Mouse (Mus musculus) kidney, postnatal 4 days (tissue): Measurements from ENCODE around the gene Nrg4.

Experiments
- DNase-seq, 2 experiments: peaks; one replicate each; pipeline ENCODE4 v3.0.0; 2021; ENCODE audit warnings: mixed read lengths in 2 of 2

Nrg4 gene

GRCm38 (mm10) chr9:55208790-55209481 lies 117.7 kb downstream of the Nrg4 start, which contains the start of gene Fbxo22:
Fbxo22 (plus strand) TSS chr9:55208925.
- peak; percentile 91 to 95 for DNase-seq

DNA sequence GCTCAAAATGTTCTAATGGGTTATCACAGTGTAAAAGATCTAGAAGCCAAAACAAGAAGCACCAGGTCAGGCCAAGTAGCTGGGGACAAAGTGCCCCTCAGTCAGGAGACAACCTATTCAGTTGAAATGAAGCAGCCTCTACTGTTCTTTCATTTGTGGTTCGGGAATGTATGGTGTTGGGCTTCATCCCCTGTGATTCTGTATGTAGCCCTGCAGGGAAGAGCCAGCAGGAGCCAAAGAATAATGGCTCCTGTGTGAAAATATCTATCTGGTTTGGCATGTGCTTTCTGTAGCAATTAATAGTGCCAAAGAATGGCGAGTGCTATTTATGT lies 118.2 kb downstream of the Nrg4 start:
- DNase-seq, result peak in 1 of 2 experiments; percentile 4

GRCm38 (mm10) chr9:55199348-55199747 lies 127.3 kb downstream of the Nrg4 start:
- no peak for DNase-seq

GRCm38 (mm10) chr9:55198260-55198659 lies 128.4 kb downstream of the Nrg4 start:
- no peak for DNase-seq

DNA sequence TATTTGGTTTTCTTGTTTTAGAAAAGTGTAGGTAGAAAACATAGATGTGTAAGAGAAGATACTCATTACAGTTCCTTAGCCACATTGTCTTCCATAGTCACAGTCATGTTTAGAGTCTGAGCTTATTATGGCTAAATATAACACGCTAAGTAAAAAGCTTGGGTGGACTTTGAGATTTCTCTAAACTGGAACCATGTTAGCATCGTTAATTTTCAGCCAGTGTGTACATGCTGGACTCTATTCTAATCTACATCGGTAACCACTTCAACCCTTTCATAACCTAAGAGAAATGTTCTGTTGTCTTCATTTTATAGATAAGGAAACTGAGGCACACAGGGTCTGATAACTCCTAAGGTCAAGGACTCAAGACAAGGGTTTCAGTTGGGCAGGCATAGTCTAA lies 130.8 kb downstream of the Nrg4 start:
- no peak for DNase-seq

DNA sequence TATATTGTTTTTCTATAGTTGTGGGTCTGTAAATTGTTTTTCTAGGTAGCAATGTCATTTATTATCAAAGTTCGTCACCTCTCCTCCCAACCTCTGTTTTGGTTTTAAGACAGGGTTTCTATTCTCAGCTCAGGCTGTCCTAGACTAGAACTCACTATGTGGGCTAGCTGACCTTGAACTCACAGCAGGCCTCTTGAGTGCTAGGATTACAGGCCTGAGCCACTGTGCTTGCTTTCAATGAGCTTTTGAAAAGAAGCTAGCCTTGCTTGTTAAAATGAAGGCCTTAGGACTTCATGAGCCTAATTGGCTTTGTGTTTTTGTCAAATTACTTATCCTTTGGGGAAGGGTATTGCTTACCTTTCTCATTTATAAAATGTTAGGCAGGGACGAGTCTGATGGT lies 152.4 kb downstream of the Nrg4 start:
- no peak for DNase-seq

- DNase-seq, result no peak
Observed at GRCm38 (mm10) chr9:55172195-55172685, 154.4 kb downstream of the Nrg4 start.

GRCm38 (mm10) chr9:55170655-55171412 lies 155.8 kb downstream of the Nrg4 start:
- DNase-seq, result no peak
